Mouse (Mus musculus) heart, postnatal 4 days (tissue): ENCODE results near the gene Commd3. TPM values are rescaled to one million over a fixed set of nuclear protein-coding genes. Genes with fewer than 3 reads are reported as not detected.

Experiments
- DNase-seq: peaks from one replicate; pipeline ENCODE4 v3.0.0; 2021
- total RNA-seq, 2 experiments: library from RNA; stranded (reverse); gene quantifications; 2 replicates each; pipeline ENCODE4 v1.2.3; 2021

Commd3 gene
- total RNA-seq, 2 experiments from 2014 or later: 126 to 140 TPM

DNA sequence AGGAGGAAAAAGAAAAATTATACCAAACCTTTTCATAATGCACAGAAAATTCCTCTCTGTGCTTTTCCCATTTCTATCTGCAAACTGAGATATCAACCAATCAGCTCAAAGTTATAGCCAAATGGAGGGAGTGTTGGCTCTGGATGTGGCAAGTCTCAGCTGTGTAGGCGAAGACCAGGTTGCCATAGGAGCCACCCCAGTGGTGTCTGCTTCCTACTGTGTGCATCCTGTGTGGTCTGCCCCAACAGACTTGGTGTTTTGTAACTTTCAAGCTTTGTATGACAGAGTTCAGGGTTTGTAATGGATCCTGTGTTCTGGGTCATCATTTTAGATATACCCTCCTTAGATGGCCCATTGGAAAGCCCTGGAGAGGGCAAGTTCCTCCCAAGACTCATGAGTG lies 52.3 kb downstream of the Commd3 start:
- DNase-seq: no peak

Other genes starting within 250 kb of the Commd3 start
- 10 to 100 TPM; 63.8 to 69.2 TPM for gene Bmi1, start 4.6 kb downstream of the Commd3 start, total RNA-seq
- gene Spag6, start 21.6 kb downstream of the Commd3 start, total RNA-seq: under 1 TPM; 0.56 to 0.57 TPM